Mouse (Mus musculus): Measurements from ENCODE around the gene Cplx1.

Cplx1 gene

DNA sequence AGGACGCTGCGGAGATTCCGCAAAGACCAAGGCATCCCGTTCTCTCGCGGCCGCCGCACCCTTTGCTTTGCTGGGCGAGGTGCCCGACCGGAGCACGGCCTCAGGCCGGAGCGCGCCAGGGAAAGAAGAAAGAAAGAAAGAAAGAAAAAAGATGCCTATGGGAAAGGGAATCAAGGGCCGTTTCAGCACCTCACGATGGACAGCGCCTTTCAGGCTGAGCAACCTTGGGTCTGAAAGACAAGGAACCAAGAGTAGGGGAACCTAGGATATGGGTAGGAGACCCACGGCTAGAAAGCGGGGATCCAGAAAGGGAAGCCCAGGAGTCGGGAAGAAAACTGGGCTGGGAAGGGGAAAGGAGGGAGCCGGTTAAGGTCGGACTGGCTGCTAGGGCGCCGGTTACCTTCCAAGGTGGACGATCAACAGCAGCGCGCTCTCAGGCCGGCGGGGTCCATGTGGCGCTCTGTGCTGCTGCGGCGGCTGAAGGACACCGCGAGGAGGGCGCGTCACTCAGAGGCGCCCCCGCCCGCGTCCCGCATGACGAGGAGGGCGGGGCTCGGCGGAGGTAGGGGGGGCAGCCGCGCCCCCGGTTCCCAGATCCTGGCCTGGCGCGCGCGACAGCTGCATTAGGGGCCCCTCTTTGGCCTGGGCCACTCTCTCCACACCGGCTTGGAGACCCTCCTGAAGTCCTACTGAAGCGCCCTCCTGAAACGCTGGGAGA, at the start of gene Cplx1:
Gene Cplx1 (minus strand): TSS at position 536 of the 718 bp plus-strand sequence.
- peak; percentile 42 for DNase-seq

DNA sequence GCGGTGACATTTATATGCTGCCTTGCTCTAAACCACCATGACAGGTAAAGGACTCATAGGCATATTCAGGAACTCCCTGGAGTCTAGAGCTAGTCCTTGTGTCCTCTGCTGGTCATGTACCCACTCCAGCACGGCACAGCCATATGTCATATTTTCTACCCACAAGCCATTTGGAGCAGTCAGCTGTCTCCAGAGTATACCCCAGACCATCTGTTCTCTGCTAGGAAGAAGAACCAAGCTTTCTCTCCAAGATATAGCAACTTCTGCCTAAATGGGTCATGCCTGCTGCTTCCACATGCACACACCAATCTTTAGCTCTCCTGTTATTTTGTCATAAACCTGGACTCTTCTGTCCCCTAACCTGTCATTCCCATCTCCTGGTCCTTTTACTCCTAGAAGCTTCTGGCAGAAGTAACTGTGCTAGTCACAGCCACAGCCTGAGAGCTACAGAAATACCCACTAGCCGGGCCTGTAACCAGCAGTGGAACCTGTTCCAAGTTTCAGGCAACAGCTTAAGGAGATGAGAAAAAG, 31.6 kb upstream of the Cplx1 start:
- DNase-seq: no peak

DNA sequence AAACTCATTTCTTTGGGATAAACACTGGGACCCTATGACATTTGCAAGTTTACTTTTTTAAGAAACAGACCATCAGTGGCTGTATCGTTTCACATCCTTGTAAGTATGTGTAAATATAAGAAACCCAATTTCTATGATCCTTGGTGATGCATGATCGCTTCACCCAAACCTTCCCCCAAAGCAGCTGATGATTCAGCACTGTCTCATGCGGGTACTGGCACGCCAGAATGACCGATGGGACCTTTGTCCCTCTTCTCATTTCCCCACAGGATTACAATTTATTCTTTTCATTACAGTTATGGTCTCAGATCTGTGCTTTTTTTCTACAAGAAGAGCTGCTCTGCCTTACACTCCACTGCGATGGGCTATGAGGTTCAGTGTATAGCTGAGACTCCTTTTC, 23.2 kb upstream of the Cplx1 start:
- DNase-seq: no peak

DNA sequence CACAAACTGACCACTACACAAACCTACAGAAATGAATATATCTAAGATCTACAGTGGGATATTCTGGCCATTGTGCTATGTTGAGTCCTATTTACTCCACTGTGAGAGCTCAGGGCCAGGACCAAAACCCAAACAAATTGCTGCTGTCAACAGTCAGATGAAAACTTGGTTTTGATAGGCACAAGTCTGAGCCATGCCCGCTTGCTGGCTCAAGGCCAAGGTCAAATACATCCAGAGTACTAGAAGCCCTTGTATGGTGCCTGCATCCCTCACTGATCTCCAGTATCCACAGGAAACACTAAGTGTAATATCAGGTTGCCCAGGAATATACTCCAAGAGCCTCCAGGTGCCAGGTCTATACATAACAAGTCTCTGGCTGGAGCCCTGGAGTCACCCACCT, 21.2 kb upstream of the Cplx1 start:
- no peak for DNase-seq

DNA sequence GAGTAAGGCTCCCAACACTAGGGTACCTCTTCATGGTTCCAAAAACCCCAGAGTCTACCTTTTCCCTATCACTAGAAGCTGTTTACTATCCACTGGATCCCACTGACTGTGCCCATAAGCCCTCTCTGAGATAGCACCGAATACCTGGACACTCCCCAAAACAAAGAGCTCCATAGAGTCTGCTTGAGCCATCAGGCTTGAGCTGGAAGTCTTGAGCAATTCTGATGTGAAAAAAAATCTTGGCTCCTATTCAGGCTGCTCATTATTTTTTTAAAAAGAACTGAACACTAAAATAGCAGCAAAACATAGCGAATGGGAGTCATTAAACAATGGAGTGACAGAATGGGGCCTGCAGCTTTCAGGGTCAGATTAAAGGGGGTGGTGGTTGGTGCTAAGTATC, 17.3 kb upstream of the Cplx1 start:
- peak; percentile 12 for DNase-seq

DNA sequence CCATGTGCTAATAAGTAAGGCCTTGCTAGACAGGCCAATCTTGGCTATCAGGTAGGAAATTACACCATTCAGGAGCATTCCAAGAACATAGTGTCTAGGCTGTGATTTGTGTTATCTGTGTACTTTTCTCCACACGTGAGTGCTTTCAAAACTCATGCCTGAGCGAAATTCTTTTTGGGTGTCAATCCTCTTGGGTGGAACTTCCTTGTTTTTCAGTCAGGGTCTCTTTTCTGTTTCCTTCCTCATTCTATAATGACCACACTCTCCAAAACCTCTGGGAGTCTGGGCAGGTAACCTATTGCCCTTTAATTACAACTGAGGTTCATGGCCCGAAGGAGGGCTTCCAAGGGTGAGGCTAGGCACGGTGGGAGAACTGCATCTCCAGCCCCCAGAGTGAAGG, 16.7 kb upstream of the Cplx1 start:
- DNase-seq: no peak

DNA sequence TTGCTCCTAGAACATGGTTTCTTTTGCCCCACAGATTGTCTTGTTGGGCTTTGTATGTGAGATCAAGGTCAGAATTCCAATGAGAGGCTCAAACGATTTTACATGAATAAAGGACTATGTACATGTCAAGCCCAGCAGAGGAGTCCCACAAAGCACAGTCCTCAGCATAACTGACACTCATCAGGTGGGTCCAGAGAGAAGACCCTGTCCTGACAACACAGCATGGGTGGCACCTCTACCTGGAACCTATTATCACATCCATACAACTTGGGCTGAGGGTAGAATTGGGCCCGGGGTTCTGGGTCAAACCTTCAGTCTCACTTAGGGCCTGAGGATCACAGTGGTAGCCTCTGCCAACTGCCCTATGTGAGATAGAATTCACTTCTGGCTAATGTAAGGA, 15.6 kb upstream of the Cplx1 start:
- DNase-seq: no peak

DNA sequence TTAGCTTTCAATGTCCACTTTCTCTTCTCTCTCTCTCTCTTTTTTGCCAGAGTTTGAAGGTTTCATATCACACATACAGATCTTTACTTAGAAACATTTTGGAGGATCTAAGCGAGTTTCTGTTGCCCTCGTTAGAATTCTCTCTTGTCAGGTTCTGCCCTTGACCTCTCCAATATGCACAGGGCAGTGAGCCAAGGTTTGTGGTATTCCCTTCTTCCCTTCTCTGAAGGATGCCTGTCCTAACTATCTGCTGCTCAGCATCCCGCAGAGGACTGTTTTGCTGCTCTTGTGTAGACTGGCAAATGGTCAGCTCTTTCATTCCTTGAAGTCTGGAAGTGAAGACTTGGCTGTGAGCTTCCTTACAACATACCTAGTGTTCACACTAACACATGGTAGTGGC, 14.5 kb upstream of the Cplx1 start:
- no peak for DNase-seq

DNA sequence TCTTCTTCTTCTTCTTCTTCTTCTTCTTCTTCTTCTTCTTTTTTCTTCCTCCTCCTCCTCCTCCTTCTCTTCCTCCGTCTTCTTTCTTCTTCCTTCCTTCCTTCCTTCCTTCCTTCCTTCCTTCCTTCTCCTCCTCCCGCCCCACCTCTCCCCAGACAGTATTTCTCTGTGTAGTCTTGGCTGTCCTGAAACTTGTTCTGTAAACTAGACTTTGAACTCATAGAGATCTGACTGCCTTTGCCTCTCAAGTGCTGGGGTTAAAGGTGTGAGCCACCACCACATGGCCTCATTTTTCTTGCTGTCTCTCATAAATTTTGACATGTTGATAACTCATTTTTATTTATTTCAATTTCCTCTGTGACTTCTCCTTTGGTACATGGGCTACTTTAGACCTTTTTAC, 12.7 kb upstream of the Cplx1 start:
- DNase-seq: peak; percentile 15

DNA sequence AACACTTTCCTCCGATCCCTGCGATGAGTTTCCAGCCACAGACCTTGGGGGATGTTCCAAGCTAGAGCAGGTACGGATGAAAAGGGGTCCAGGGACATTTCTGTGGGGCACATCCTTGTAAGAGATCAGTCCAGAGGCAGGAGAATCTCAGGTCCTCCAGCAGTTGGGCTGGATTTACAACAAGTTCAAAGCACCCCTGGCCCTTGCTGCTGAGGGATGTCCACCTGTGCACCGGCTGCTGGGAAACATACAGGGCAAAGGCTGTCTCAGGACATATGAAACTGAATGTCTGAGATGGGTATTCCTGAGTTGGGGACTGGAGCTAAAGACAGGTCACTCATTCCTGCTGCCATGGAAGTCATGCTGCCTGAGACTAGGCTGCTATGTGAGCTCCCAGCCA, 7.2 kb upstream of the Cplx1 start:
- DNase-seq: no peak

DNA sequence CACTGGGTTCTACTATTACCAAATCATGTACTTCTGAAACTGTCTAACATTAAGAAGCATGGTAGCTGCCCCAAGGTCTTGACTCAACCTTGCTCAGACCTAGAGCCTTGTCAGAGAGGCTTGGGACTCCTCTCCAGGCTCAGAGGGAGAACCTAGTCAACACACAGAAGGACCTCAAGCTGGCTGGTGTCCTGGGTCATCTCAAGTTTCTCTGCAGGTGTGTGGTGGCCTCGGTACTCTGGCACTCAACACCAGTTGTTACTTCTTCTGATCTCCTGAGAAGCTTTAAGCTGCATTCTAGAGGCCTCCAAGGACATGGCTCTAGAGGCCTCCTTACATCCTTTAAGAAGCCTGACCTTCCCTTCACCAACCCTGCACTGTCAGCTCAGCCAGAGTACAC, 4.2 kb upstream of the Cplx1 start:
- no peak for DNase-seq

DNA sequence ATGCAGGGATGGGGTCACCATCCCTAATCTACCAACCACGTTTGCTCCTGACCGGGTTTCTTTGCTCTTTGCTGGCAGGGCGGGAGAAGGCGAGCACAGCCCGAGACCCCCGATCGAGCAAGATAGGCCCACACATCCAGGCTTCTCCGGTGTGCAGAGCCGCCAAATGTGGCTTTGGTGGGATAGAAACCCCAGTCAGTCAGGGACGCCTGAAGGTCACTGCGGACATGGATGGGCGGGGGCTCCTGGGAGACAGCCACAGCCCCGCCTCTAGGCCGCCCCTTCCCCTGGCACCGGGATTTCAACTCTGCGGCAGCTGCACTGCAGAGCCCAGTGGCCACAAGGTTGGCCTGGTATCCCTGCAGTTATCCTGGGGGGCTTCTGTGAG, 377 bp upstream of the Cplx1 start:
- no peak for DNase-seq

DNA sequence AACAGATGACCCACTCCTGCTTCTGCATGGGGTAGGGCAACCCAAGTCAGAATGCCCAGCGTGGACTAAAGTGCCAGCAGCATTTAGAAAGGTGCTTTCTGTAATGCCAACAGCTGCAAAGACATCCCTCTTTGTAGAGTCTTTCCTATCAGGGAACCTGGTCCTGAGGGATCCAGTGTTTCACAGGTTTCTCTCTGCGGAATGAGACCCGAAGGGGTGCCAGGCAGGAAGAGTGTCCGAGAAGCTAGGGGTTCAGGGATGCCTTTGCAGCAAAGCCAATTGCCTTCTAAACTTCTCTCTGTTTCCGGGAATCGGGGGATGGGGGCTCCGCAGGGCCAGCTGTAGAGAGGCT, 711 bp downstream of the Cplx1 start:
- no peak for DNase-seq

DNA sequence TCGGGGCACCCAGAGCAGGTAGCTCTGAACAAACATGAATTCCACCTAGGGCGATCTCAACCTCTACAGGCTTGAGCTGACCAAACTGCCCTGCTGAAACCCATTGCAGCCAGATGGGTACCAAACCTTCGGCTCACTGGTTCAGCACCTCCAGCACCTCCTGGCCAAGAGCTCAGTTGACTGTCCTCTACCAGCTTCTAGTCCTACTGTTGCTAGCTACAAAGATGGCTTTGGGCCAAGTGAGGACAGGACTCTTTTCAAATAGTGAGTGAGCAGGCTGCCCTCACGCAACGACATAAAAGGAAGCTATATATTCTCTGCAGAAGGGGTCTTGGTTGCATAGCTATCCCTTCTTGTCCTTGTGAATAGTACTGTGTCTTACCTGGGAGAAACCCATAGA, 2.2 kb downstream of the Cplx1 start:
- no peak for DNase-seq

DNA sequence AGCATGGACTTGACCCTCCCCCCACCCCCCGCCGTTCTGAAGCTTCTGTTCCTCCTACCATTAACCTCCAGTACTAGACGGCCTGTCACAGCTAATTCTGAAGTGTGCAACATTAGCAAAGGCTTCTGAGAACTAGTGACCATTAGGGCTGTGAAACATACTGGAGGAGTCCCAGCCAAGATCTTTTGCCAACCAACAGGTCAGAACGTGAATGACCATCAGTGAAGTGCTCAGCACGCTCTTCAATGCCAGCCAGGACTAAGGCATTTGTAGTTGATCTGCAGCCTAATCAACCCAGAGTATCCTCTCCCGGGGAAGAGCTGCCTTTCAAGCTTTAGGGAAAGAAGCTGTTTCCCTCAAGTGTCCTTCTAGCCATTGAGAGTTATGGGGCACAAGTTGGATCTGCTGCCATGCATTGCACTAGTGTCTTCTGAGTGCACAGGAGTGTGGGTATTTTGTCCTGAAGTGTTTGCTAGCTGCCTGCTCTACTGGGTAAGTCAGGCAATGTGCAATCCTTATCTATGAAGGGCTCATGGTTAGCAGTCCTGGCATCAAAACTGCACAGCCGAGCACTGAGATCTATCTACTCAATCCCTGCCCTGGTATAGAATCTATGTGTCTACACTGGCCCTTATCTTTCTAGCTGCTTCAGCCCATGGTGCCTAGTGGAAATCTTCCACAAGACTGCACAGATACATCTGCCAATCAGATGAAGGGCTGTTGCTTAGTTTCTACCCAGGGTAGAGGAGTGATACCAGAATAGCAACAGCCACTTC, 6.1 kb downstream of the Cplx1 start:
- no peak for DNase-seq

DNA sequence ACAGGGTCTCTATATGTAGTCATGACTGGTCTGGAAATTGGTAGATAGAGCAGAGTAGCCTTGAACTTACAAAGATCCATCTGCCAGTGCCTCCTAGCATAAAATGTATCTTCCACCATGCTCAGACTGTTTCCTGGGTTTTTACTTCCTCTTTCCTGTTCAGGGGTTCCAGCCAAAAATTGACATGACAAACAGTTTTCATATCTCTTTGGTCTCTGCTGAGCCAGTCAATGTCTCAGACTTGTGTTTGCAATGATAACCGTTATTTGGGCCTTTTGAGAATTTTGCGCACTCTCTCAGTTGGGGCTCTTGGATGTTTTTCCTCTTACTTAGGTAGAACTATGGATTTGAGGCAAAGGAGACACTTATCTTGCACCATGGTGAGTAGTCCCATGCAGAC, 15.6 kb downstream of the Cplx1 start:
- no peak for DNase-seq

DNA sequence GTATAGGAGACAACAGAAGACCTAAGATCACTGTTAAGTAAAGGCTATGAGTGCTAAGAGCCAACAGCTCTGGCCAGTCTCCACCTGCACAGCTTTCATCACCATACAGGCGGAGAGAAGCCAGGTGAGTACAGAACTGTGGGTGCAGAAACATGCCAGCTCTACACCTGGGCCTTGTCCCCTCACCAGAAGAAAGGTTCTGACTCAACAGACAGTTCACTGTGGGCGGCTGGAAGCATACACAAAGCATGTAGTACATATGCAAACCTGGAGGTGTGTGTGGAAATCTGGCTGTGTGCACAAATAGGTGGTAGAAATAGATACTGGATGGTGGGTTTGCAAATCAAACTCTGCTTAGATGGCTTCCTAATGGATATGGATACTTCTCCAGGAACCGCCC, 27.2 kb downstream of the Cplx1 start:
- no peak for DNase-seq

DNA sequence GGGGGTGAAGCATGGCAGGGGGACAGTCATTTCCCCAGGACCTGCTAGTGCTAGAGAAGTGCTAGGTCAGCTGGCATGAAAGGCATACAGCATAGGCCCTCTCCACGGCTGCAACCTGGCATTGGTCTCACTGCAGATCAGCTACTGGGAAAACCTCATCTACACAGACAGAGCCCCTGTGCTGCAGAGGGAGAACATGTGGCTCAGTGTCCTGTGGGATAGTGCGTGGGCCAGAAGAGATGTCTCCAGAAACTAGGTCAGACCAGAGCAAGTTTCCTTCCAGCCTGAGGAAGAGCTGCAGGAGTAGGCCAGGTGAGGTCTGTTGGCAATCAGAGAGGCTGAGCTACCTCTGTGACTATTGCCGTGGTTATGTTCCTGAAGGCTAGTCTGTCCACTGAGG, 27.9 kb downstream of the Cplx1 start:
- DNase-seq: no peak

DNA sequence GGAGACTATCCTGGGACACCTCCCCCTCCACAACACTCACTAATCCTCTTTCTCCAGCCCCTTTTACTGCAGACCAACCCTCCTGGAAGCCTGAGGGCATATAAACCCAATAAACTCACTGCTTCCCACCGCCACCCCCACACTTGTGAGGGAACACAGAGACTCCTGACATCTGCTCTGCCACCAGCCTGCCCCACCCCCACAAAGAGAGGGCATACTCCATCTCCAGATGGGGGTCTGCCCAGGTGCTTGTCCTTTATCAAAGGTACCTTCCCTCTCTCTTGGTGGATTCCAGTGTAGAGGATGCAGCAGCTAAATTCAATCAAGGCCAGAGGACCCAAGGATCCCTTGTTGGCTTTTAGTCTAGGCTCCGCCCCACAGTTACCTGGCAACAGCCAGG, 28.8 kb downstream of the Cplx1 start:
- no peak for DNase-seq

DNA sequence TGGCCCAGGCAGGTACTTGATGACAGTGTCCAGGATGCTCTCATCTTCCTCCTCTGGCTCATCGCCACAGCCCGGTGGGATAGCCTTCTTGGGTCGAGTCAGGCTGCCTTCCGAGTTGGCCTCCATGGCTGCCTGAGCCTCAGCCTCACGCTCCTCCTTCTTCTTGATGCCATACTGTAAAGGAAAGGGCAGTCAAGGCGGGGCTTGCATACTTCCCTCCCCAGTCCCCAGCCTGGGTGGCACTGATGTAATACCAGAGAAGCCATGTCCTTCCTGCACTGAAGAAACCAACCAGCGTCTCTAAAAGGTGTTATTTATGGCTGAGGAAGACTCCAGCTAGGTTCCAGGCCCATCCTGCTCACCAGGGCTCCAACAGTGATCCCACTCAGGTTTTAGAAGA, 29.7 kb downstream of the Cplx1 start:
- DNase-seq: no peak

DNA sequence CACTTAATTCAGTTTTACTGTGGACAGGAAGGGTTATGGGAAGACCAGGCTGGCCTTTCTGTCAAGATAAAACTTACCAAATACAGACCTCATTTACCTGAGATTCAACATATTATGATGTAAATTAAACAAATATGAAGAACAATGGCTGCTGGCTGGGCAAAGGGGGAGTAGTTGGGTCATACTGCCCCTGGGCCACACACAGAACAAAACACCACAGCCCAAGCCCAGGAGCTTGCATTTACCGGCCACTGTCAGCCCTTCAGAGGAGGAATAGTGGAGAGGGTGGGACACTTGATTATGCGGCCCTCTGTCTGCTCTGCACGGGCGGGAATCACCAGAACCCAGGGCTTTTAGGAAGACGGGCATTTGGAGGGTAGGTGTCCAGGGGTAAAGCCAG, 30.9 kb downstream of the Cplx1 start:
- no peak for DNase-seq

DNA sequence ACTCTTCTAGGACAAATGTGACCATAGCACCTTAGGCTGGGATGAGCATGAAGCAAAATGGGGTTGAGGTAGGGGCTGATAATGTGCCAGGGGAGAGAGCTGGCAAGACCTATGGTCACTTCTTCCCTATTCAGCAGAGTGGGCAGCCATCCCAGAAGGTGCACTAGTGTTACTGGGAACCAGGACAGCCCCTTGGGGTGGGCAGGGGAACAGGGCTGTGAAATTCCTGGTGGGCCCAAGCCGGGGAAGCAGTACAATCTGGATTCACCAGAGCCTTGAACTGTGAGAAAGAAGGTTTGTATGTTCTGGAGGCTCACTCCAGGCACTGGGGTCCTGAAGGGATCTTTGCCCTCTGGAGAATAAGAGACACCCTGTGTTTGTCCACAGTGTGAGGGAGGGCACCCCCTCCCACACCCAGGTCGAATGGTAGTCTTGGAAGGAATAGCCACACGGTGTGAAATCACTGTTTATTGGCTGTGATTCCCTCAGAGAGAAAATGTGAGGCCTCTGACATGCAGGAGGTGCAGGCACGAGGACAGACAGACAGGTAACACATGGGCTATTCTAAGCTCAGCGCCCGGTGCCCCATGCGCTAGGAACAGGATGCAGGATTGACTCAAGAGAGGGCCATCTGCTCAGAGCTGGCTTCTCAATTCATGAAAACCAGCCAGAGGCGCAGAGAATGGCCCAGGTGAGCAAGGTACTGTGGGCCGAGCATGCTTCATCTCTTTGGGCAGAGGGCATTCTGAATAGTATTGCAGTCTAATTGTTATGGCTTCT, 31.5 kb downstream of the Cplx1 start:
- DNase-seq: no peak

DNA sequence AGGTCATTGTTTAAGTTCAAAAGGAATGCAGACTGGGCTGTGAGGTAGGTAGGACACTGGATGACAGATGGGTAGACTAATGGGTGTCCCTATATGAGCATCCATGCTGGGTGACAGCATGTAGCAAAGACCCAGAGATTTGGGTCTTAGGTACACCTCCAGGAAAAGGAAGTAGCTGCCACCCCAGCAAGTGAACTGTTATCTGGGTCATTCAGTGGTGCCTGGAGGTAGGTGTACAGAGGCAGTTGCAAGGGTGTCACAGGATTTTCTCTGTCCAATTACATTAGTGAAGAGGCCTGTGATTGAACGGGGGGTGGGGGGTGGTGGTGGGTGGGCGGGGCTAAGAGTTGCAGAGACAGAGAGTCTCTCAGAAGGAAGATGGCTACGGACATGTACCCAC, 33.2 kb downstream of the Cplx1 start:
- no peak for DNase-seq
